Comparison of ENCODE assay signal across 28 mouse cellular contexts in genomic region chr12:36818852-36819251, GRCm38 (mm10).
"Had no signal": no experiment of that assay in that cellular context is flagged by ENCODE, and none has a peak within 500 bp of the region (broad histone marks: within the 10 kb centered on the region; RNA-seq: fewer than 3 reads in every experiment).

No protein-coding gene starts in this region.

- H3K4me2 ChIP-seq: embryonic facial prominence, embryonic 12.5 days; embryonic facial prominence, embryonic 13.5 days; embryonic facial prominence, embryonic 15.5 days; forebrain, embryonic 12.5 days; forebrain, embryonic 13.5 days; forebrain, embryonic 15.5 days had no signal

- ATAC-seq: forebrain, embryonic 13.5 days; forebrain, embryonic 14.5 days; forebrain, embryonic 15.5 days; forebrain, embryonic 16.5 days; forebrain, postnatal 0 days had no signal

- DNase-seq: cerebellum, adult 18-20 months; cerebellum, adult 2 months; cerebellum, adult 8-10 months; cerebellum, adult 9-10 months; cerebellum, adult 9-11 months; cerebellum, postnatal 10 days; cerebellum, postnatal 14 days; cerebellum, postnatal 25 days; cerebellum, postnatal 36 days; embryo, embryonic 11 days; forebrain, postnatal 0 days; gastrocnemius, adult 2 months; gastrocnemius, postnatal 10 days; gastrocnemius, postnatal 14 days; gastrocnemius, postnatal 25 days; gastrocnemius, postnatal 36 days; heart, adult 11 months had no signal

- H3K27me3 ChIP-seq: embryonic facial prominence, embryonic 12.5 days; embryonic facial prominence, embryonic 13.5 days; embryonic facial prominence, embryonic 15.5 days; forebrain, embryonic 12.5 days; forebrain, embryonic 13.5 days; forebrain, embryonic 15.5 days had no signal

- H3K4me1 ChIP-seq: embryonic facial prominence, embryonic 10.5 days; embryonic facial prominence, embryonic 12.5 days; embryonic facial prominence, embryonic 13.5 days; embryonic facial prominence, embryonic 15.5 days; forebrain, embryonic 10.5 days; forebrain, embryonic 12.5 days; forebrain, embryonic 13.5 days; forebrain, embryonic 15.5 days had no signal

- H3K27ac ChIP-seq: embryonic facial prominence, embryonic 10.5 days; embryonic facial prominence, embryonic 12.5 days; embryonic facial prominence, embryonic 13.5 days; embryonic facial prominence, embryonic 15.5 days; forebrain, embryonic 10.5 days; forebrain, embryonic 12.5 days; forebrain, embryonic 13.5 days; forebrain, embryonic 15.5 days; gastrocnemius, adult 2 months had no signal

- H3K9me3 ChIP-seq: embryonic facial prominence, embryonic 10.5 days; embryonic facial prominence, embryonic 12.5 days; embryonic facial prominence, embryonic 13.5 days; embryonic facial prominence, embryonic 15.5 days; forebrain, embryonic 10.5 days; forebrain, embryonic 12.5 days; forebrain, embryonic 13.5 days; forebrain, embryonic 15.5 days had no signal

- H3K4me3 ChIP-seq: embryonic facial prominence, embryonic 10.5 days; embryonic facial prominence, embryonic 12.5 days; embryonic facial prominence, embryonic 13.5 days; embryonic facial prominence, embryonic 15.5 days; erythroblast, embryonic 14.5 days; forebrain, embryonic 10.5 days; forebrain, embryonic 12.5 days; forebrain, embryonic 13.5 days; forebrain, embryonic 15.5 days; gastrocnemius, adult 2 months had no signal

- H3K9ac ChIP-seq: embryonic facial prominence, embryonic 12.5 days; embryonic facial prominence, embryonic 13.5 days; embryonic facial prominence, embryonic 15.5 days; forebrain, embryonic 12.5 days; forebrain, embryonic 13.5 days; forebrain, embryonic 15.5 days; forebrain, postnatal 0 days had no signal

- H3K36me3 ChIP-seq: embryonic facial prominence, embryonic 10.5 days; embryonic facial prominence, embryonic 12.5 days; embryonic facial prominence, embryonic 13.5 days; embryonic facial prominence, embryonic 15.5 days; forebrain, embryonic 10.5 days; forebrain, embryonic 12.5 days; forebrain, embryonic 15.5 days had no signal
